Mouse (Mus musculus): ENCODE results near the gene Qprt.

Gene Qprt

GRCm38 (mm10) chr7:127121911-127122270 lies at the start of gene Qprt:
Gene Qprt, minus strand, starts transcription at chr7:127122226.
- DNase-seq (ENCODE audit: low read depth, low spot score) = no peak

DNA sequence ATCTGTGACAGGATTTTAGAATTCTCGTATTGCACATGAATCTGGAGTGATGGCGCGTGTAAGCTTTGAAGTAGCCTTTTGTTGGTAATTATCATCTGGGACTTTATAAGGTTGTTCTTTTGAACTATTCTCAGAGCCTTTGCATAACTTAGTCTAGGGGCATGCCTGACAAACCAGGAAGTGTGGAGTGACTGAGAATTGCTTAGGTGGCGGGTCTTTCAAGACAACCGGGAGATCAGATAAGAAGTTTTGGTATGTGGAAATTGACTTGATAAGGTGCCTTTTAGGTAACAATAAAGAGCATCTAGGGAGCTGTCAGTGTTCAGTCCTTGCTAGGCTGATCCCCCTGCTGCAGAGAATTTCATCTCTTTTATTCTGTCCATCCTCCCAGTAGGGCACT lies 44.5 kb upstream of the Qprt start:
- DNase-seq (ENCODE audit: low read depth, low spot score) = peak; percentile 60

- peak; percentile 75 for DNase-seq (ENCODE audit: low read depth, low spot score)
These were observed 43.8 kb upstream of the Qprt start for GRCm38 (mm10) chr7:127165607-127166493.

- no peak for DNase-seq (ENCODE audit: low read depth, low spot score)
These were observed 42.0 kb upstream of the Qprt start for GRCm38 (mm10) chr7:127164002-127164401.

GRCm38 (mm10) chr7:127162546-127162945 lies 40.5 kb upstream of the Qprt start:
- no peak for DNase-seq (ENCODE audit: low read depth, low spot score)

DNA sequence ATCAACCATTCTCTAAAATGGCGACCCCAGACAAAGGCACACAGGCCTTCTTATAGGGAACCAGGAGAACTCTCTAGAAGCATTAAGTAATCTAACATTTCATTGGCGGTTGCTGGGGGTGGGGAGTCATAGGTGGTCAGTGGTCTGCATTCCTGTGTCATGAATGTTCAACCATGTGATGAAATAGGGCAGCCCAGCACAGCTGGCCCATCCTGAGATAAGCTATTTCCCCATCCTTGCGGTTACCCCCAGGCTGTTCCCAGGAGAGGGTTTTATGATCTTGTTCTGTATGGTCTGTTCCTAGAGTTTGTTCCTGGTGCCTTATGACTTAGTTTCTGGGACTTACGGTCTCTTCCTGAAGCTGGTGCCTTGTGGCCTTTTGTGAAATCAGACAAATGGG lies 35.5 kb upstream of the Qprt start:
- DNase-seq (ENCODE audit: low read depth, low spot score) = no peak

DNA sequence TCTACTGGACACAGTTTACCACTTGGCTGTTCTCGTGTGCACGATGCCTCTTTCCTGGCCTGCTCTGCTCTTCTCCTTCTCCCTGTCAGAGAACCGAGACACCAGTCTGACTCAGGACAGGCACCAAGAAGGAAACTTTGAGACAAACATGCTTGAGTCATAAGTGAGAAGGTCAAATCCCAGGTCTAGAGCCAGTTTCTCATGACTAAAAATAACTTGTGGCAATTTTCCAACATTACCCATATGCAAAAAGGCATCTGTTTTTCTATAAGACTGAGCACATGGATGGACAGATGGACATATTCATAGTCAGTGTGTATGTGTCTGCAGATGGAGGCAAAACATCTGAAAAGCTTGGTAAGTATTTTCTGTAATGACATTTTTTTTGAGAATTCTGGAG lies 31.5 kb upstream of the Qprt start:
- no peak for DNase-seq (ENCODE audit: low read depth, low spot score)

- no peak for DNase-seq (ENCODE audit: low read depth, low spot score)
These were observed 30.4 kb upstream of the Qprt start for GRCm38 (mm10) chr7:127152464-127152863.

- DNase-seq (ENCODE audit: low read depth, low spot score) = no peak
These were observed 25.9 kb upstream of the Qprt start for GRCm38 (mm10) chr7:127147901-127148300.

DNA sequence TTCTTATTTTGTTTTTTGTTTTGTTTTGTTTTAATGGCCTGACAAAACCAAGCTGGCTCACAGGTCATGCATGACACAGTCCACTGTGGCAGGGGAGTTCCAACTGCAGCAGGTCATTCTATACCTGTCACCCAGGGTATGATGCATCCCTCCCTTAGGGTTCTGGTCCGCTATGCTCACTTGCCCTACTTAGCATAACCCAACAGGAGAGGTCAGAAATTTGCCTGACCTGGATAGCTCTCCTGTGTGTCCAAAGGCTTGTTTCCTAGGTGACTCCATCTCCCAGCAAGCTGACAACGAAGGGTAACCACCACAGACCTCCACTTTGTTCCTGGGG lies 24.2 kb upstream of the Qprt start:
- no peak for DNase-seq (ENCODE audit: low read depth, low spot score)

DNA sequence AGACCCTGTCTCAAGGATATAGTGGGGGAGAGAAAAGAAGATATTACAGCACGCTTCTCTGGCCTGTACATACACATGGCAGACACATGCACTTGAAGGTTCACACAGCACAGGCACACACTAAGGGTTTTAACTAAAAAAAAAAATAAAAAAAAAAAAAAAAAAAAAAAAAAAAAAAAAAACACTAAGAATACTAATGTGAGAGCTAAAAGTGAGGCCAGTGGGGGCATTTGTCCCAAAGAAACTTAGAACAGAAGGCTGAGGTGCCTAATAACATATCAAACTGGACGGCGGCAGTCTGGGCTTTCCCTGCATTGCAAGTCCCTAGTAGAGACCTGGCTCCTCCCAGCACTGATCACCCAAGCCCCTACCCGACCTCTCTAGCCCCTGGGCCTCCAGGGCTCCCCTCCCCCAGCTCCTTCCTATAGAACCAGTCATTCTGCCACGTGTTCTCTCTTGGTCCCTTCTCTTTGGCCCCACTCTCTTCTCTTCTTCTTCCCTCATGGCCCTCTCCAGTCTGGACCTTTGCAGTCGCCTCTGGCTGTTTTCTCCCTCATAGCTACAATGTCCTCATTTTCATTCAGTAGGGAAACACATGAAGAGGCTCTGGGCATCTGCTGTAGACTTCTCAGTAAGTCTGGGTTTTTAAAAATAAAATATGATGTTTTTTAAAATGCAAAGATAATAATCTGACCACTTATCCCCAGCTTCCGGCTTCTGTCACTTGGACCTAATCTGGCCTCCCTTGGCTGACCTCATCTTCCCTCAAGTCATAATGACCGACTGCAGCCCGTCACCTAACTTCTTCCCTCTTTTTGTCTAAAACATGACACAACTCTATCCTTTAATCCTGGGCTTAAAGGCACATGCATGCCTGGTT lies 23.6 kb upstream of the Qprt start:
- peak; percentile 24 for DNase-seq (ENCODE audit: low read depth, low spot score)

GRCm38 (mm10) chr7:127144412-127144811 lies 22.4 kb upstream of the Qprt start:
- peak; percentile 85 for DNase-seq (ENCODE audit: low read depth, low spot score)

DNA sequence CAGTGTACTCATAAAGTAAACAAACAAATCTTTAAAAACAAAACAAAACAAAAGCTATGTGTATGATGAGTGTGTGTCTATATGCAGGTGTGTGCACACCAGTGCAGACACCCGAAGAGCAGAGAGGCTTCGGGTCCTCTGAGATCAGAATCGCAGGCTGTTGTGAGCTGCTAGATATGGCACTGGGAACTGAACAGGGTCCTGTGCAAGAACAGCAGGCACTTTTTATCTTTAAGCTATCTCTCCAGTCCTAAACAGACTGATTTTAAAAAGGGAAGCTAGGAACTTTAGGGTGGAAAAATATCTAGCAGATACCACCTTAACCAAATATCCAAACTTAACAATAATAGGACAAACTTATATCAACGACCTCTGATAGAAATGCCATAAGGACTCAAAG lies 20.6 kb upstream of the Qprt start:
- DNase-seq (ENCODE audit: low read depth, low spot score) = no peak

- peak; percentile 37 for DNase-seq (ENCODE audit: low read depth, low spot score)
These were observed 20.2 kb upstream of the Qprt start for GRCm38 (mm10) chr7:127142214-127142613.

- DNase-seq (ENCODE audit: low read depth, low spot score) = peak; percentile 52
These were observed 18.8 kb upstream of the Qprt start for GRCm38 (mm10) chr7:127140623-127141404.

DNA sequence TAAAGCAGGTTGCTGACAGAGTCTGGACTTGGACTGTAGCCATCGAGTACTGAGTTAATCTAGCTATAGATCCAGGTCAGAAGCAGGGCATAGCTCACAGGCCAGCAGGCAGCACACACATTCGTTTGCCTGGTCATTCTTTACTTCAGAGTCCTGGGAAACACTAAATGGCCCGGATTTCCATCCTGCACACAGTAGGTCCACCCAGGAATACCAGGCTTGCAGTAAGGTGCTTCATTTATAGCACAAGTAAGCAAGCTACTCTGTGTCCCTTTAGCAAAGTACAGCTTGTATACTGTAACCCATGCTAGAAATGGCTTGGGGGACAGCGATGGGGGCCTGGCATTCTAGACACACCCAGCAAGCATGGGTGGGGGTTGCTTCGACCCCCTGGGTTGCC lies 17.5 kb upstream of the Qprt start:
- DNase-seq (ENCODE audit: low read depth, low spot score) = no peak

GRCm38 (mm10) chr7:127139100-127139499 lies 17.1 kb upstream of the Qprt start:
- DNase-seq (ENCODE audit: low read depth, low spot score) = no peak

GRCm38 (mm10) chr7:127137262-127138017 lies 15.4 kb upstream of the Qprt start, which contains the start of gene Spn:
Gene Spn, minus strand, starts transcription at chr7:127137823.
- peak; percentile 77 for DNase-seq (ENCODE audit: low read depth, low spot score)

GRCm38 (mm10) chr7:127136181-127137071 lies 14.4 kb upstream of the Qprt start:
- DNase-seq (ENCODE audit: low read depth, low spot score) = peak; percentile 47

GRCm38 (mm10) chr7:127134821-127135447 lies 12.9 kb upstream of the Qprt start:
- peak; percentile 66 for DNase-seq (ENCODE audit: low read depth, low spot score)

Measured in CD4-positive, CD25-positive, alpha-beta regulatory T cell, adult 2 months (primary cell).